Mouse (Mus musculus) thymus, postnatal 25 days (tissue): ENCODE measurements around the gene Chaf1a.
"Not testable (repeated sequence)": the region's sequence is repeated elsewhere in the genome, so short reads cannot be mapped to it uniquely, and the experiment has no call there.

Experiments
- DNase-seq: peaks from one replicate; pipeline ENCODE4 v3.0.0; 2022

Chaf1a gene

DNA sequence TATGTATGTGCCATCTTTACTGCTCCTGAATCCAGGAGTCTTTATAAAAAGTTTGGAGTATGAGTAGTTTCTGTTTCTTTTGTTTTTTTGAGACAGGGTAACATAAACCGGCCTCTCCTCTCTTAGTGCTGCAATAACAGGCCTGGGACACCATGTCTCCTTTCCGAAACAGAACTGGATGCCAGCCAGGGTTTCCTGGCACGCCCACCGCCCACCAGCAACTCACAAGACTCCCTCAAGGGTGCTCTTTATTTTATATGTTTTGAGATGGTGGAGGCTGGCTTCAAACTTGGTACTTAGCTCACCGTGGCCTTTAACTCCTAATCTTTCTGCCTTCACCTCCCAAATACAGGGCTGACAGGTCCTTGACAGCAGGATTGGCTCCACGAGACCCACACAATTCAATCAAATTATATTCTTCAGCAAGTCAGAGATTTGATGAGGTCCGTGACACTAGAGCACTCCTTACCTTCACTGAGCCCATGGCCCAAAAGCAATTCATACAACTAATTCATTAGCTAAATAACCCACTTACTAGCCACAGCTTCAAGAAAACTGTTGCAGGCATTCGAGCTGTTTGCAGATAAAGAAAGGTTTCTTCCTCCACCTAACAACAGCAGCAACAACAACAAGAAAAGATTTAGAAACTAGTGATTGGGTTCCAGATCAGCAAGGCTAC is 1.5 kb upstream of the Chaf1a start:
- no peak for DNase-seq

DNA sequence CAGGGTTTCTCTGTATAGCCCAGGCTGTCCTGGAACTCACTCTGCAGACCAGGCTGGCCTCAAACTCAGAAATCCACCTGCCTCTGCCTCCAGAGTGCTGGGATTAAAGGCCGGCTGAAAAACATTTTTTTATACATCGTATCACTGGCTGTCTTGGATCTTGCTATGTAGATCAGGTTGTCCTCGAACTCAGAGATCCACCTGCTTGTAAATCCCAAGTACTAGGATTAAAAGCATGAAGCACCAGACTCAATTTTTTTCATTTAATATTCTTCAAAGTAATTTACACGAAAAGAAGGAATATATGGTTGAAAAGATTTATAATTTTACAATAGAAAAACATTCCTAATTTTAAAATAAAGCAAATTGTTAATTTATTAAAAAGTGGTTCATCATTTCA is 894 bp upstream of the Chaf1a start:
- DNase-seq = no peak

DNA sequence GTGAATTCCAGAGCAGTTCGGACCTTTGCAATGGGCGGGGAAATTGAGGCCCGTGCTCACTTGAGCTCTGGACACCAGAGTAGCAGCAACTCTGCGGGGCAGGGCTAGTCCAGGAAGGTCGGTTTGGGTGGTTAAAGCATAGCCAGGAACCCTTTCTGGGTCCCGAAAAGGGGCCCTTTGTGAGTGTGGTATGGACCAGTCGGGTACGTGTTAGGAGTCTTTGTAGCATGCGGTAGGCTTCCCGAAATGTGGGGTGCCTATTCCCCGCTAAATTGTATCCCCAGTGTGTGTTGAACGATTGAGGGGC is 571 bp downstream of the Chaf1a start:
- no peak for DNase-seq

DNA sequence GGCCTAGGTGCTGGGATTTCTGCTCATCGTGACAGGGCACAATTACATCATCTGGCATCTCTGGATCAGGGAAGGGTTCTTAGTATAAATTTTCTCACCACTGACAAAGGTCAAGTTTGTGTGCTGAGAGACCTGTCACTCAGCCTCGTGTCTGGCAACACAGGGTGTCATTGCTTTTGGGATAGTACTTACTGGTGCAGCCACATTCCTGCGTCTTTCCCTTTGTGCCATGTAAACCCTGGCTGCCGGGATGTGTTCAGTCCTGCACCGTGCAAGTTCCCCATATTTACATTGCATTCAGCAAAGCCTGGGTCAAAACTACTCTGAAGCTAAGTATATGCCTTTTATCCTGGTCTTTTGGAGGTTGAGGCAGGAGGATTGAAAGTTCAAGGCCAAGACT is 11.1 kb downstream of the Chaf1a start:
- DNase-seq = no peak

DNA sequence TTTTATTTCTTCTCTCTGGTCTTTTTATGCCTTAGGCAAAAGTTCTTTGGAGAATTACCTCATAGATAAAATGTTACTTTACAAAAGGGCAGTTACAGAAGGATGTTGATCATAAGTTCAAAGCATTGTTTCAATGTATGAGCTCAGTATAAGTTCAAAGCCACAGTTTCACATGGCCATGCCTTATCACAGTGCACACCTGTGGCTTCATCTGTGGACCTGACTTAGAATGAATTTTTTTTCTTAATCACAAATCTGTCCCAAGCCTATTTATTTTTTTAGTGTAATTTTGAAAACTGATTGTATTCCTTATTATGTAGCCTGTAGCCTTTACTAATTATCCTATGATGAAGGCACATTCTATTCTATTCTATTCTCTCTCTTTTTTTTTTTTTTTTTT is 14.7 kb downstream of the Chaf1a start:
- DNase-seq = no peak

DNA sequence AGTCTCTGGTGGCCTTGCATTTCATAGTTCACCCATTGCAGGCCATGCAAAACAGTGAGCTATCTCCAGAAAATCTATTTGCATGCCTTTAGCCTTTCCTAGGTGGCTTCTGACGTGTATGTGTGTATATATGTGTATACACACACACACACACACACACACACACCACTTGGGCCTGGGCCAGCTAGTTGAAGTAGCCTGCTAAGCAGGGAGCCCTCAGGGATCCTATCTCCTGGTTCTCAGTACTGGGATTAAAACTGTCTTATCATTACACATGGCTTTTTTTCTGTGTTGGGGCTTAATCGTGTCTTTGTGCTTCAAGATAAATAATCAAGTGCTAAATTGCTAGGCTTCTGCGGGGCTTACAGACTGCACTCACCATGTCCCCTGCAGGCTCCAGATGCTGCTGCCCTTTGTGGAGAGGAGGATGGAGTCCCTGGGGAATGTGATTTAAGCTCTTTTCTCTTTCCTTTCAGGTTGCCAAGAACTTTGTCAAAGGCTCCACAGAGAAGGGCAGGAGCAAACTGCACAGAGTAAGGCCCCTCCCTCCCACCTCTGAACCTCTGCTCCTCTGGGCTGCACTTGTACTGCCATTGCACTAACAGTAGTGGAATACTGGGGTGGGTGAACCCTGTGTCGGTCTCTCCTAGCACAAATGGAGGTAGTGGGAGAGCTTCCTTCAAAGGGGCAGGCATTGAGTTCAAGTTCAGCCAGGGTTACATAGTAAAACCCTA is 15.9 kb downstream of the Chaf1a start:
- no peak for DNase-seq

DNA sequence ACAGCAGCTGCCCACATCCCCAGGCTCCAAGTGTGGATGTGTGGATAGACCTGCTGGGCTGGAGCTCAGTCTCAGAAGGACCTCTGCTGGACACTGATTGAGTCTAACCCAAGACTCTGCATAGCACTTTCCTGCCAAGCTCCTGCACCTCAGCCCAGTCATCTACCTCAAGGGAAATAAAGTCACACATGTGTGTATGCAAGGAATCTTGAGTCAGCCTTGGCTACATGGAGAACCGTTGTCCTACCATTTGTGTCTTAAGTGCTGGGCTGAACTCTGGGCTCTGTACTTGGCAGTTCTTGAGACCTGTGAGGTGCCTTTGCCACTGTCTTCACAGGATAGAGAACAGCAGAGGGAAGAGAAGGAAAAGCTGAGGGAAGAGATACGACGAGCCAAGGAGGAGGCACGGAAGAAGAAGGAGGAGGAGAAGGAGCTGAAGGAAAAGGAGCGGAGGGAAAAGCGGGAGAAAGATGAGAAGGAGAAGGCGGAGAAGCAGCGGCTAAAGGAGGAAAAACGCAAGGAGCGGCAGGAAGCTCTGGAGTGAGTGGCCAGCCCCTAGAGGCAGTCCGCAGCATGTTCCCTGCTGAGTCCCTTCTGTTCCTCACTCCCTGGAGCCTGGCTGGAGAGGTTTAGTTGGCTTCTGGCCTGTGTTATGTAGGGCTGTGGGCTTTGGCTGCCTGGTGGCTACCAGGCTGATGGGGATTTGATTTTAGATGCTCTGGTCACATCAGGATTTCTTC is 17.3 kb downstream of the Chaf1a start:
- DNase-seq = no peak

DNA sequence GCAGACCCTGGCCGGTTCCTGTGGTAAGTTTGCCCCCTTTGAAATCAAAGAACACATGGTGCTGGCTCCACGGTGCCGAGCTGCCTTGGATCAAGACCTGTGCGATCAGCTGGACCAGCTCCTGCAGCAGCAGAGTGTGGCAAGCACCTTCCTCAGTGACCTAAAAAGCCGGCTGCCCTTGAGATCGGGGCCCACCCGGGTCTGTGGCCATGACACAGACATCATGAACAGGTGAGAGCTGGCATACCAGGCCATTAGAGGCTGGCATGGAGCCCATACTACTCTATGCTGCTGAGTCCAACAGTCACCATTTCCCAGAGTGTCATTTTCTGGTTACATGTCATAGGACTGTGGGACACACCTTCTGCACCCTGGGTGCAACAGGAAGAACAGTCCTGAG is 21.8 kb downstream of the Chaf1a start:
- DNase-seq = no peak

DNA sequence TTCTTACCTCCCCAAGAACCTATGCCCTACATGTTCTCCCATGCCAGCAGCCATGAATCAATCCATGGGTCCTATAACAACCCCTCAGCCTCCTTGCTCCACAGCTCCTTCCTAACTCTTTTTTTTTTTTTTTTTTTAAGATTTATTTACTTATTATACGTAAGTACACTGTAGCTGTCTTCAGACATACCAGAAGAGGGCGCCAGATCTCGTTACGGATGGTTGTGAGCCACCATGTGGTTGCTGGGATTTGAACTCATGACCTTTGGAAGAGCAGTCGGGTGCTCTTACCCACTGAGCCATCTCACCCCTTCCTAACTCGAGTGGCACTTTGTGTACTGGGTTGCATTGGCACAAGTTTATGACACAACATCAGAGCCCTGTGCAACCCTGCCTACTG is 25.5 kb downstream of the Chaf1a start:
- not testable (repeated sequence) for DNase-seq

DNA sequence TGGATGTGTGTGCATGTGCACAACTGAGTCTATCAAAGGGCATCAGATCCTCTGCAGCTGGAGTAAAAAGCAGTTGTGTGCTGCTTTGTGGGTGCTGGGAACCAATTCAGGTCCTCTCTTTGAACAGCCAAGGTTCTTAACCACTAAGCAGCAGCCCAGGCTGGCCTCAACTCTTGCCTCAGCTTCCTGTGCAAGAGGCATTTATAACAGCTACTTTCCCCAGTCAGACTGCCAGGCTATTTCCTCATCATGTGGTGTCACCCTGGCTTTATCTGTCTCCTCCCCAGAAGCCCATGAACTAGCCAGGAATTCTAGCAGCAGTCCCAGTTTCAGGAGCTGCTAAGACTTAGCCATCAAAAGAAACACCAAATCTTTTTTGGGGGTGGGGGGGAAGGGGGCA is 26.2 kb downstream of the Chaf1a start:
- no peak for DNase-seq

DNA sequence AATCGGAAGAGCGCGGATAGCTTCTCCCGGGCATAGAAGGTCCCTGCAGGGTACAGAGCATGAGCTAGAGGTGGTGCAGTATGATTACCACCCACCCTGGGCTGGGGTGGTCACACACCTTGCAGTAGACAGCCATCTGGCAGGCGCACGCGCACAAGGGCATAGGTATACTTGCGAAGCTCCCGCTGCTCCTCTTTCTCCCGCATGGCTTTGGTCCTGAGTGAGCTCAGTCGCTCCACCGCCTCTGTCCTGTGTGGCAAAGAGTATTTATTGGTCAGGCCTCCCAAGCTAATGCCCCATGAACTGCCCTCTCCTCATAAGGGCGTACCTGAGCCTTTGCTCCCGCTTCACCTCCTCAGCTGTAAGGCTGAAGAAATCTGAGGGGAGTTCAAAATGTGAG is 28.8 kb downstream of the Chaf1a start:
- no peak for DNase-seq

DNA sequence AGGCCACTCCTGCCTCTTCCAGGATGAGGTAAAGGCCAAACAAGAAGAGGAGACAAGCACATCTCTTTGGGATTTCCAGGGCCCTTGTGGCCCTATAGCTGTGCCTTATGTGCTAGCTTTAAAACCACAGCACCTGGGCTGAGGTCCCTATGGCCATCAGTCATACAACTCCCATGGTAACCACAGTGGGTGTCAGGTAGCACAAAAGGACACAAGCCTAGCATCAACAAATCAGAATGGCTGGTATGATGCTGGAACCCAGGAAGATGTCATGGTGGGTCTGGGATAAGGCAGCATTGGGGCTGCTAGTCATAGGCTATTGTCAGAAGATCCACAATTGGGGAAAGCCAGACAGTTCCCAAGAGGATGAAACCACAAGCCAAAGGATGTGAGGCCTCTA is 30.9 kb downstream of the Chaf1a start:
- DNase-seq = no peak

DNA sequence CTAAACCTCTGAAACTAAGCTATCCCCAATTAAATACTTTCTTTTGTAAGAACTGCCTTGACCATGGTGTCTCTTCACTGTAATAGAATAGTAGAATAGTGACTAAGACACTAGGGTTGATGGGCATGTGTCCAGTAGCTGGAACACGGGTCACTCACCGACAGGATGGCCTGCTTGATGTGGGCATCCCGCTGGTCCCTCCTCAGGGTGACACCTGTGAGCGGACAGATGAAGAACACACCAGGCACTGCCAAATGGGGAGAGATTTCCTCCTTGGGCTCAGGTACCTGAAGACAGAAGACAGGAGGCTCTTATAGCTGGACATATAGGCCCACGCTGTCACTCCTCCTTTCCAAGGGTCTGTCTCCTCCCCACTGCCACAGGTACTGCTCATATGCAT is 32.0 kb downstream of the Chaf1a start:
- no peak for DNase-seq

DNA sequence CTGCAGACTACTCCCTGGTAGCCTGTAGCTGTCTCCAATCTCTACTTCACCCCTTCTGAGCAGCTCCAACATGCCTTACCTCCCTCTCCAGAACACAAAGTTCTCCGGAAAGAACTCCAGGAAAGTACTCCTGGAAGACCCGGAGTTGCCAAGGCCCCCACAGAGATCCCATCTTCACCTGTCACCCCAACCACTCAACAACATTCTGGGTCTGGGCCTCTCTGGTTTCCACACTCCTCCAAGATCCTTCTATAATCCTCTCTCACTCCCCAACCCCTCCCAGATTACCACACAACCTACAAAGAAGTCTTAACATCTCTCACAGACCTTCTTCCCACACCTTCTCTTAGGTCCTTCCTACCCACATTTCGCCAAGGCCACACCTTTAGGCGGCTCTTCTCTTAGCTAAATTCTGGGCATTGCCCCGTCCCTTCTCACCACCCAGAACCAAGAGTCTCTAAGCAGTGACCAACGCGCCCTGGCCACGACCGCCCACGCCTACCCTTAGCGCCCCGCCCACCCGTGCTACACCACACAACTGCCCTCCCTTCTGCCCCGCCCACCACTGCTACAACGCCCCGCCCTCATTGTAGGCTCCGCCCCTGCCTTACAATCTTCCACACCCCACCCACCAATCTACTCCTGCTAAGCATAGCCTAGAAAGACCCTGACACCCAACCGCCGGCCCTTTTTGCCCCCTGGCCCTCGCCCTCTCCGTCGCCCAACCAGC is 34.0 kb downstream of the Chaf1a start:
- DNase-seq = peak; percentile 81

DNA sequence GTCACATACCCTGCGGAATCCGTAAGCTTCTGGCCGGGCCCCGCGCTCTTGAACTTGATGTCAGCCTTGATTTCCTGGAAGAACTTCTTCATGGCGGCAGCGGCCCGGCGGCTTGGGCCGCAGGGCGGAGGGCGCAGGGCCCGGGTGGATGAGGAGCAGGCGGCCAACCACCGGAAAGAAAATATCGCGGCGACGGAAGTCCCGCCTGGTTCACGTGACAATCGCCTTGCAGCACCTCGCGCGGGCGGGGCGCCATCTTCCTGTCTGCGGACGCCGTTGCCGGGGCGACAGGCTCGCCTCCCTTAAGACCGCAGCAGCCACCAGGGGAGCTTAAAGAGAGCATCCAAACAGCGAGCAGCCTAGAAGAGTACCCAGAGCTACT is 34.6 kb downstream of the Chaf1a start, which contains the start of gene Ubxn6:
Gene Ubxn6, minus strand, starts transcription at position 202 of the 382 bp plus-strand sequence.
- DNase-seq = peak; percentile 97

DNA sequence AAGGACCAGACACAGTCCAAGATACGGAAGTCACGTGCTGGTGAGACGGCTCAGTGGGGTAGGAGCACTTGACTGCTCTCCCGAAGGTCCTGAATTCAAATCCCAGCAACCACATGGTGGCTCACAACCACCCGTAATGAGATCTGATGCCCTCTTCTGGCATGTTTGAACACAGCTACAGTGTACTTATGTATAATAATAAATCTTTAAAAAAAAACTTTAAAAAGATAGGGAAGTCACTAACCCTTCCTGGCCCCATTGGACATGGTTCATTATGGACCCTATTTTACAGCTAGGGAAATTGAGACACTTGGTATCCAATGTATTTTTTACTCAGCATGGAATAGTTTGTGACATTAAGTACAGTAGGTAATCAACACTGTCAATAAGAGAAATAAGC is 37.3 kb downstream of the Chaf1a start:
- DNase-seq = no peak

DNA sequence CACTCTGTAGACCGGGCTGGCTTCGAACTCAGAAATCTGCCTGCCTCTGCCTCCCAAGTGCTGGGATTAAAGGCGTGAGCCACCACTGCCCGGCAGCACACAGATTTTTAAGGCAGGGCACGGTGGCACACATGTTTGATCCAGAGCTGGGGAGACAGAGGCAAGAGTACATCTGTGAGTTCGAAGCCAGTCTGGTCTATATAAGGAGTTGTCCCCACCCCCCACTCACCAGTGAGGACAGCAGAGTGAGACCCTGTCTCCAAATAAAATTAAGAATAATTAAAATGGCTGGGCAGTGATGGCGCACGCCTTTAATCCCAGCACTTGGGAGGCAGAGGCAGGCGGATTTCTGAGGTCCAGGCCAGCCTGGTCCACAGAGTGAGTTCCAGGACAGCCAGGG is 38.1 kb downstream of the Chaf1a start:
- not testable (repeated sequence) for DNase-seq

DNA sequence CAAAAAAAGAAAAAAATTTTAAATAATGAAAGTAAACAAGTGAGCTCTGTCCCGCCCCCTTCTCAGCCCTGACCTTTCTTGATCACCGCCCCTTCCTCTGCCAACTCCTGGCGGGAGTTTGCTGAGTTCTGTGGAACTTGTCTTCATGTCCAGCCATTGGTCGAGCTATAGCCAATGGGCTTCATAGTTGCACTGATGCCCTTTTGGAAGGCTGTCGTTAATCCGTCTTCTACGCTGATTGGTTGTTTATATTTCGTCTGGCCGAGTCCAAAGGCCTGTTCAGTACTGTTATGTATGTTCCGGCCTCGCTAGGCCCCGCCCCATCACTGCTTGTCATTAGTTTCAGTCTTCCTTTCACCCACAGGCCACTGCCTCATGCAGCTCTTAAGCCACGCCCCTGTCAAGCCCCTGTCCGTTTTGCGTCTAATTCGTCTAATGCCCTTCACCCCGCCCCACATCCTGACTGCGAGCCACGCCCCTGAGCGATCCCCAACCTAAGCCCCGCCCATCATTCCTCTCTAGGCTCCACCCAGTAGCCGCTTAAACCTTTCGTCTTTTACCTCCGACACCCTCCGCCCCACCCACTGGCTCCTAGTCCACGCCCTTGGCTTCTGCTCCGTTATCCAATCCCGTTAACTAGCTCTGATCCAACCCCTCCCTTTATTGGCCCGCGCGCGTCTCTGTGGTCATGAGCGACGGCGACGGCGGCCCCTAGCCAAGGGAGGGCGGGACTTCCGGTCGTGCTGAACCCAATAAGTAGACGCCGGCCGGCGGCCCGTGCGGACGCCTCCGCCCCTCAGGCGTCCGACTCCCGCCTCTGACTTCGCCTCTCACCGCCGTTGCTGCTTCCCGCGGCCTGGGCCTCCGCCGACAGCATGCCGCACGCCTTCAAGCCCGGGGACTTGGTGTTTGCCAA is 38.9 kb downstream of the Chaf1a start, which contains the start of gene Hdgfl2:
Gene Hdgfl2, plus strand, starts transcription at position 755 of the 916 bp plus-strand sequence.
- peak; percentile 99 for DNase-seq

DNA sequence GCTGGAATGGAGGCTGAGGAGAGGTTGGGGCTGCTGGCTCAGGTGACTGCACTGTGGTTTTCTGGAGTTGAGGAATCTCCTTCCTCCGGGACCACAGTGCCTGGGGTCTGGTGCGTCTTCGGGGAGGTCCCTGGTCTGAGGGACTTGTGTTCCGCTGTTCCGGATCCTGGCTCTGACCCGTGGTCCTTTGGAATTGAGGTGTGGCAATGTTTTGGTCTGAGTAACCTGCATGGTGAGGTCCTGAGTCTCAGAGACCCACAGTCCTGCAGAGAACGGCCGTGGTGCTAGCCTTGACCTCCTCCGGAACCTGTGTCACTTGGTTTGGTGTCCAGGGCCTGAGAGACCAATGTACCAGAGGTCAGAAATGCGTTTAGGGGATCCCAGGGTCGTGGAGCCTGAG is 39.7 kb downstream of the Chaf1a start:
- DNase-seq = no peak

DNA sequence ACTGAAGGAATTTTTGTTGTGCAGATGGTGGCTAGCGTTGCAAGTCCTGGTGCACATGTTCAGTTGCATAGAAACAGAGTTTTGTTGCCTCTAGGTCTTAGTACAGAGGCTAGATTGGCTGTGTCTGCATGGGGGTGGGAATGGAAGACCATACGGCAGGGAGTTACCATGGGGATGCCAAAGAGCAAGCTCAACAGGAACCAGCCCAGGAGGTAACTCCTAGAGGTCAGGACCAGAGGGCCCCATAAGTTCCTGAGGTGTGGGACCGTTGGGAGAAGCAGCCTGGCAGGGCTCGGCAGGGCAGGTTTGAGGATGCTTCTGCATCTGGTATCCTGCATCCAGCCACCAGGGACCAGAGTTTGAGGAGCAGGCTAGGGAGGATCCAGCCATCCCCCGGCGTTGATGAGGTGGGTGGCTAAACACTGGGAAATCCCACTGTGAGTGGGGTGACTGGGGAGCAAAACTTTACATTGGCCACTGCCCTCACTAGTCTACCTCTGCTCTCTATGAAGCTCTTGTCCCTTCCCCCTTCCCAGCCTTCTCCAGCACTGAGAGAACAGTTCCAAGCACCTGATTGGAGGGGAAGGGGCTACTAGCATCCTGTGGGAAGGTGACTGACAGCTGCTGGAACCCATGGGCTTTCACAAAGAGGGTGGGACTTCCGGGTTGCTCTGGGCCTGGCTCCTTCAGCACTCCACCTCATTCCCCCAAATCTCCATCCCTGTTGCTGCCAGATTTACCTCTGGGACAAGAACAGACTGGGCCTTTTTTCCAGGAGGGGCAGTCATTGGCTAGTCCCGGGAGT is 40.7 kb downstream of the Chaf1a start:
- DNase-seq = peak; percentile 9

DNA sequence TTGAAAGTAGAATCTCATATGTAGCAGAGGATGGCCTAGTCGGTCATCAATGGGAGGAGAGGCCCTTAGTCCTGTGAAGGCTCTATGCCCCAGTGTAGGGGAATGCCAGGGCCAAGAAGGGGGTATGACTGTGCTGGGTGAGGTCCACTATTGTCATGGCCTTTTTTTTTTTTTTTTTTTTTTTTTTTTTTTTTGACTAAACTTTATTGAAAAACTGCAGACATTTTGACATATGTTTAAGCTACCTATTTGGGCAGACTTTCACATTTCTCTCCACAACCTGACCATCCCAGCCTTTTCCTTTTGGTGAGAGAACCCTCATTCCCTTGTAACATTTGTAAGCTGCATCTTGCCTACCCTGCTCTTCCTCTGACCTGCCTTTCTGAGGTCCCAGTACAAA is 52.1 kb downstream of the Chaf1a start:
- no peak for DNase-seq
